Mouse (Mus musculus) bone marrow macrophage, adult 2 months (primary cell): ENCODE data around the gene Tesmin.

Source experiments
- CTCF ChIP-seq: IDR thresholded peaks from 2 replicates; pipeline ENCODE4 v1.5.1; 2012; ENCODE audit warnings: low read depth, mild to moderate bottlenecking, low read length, moderate library complexity
- POLR2A ChIP-seq: IDR thresholded peaks from 2 replicates; pipeline ENCODE4 v1.6.1; 2012; ENCODE audit warnings: mild to moderate bottlenecking, low read depth, low read length, borderline replicate concordance

GRCm38 (mm10) chr19:3401943-3402342 lies 13.3 kb downstream of the Tesmin start:
- TF ChIP-seq CTCF (no peak), POLR2A (no peak)
